Mouse (Mus musculus): Measurements from ENCODE around the gene Thg1l.

Gene Thg1l

DNA sequence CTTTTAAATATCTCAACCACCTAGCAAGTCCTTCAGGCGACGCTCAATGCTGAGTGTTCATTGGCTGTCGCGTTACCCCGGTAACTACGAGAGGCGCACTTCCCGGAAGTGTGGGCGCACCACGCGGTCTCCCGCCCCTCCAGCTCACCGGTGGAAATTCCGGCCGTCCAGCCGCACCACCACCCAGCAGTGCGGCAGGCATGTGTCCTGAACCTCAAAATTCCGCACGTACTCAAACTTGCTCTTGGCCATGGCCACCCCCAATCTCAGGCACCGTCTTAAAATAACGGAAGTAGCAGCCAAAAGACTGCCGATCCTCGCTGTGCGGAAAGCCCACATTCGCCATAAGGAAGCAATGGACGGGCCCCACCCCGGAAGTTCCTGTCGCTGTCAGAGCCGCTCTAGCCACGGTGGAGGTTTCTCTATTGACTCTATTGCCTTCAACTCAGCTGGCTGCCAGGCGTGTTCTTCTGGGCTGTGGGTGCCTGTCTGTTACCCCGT, at the start of gene Thg1l:
TSS of gene Thg1l (minus strand) at position 368 of the 501 bp plus-strand sequence.
- DNase-seq (ENCODE audit: low read depth, low spot score): peak; percentile 99

DNA sequence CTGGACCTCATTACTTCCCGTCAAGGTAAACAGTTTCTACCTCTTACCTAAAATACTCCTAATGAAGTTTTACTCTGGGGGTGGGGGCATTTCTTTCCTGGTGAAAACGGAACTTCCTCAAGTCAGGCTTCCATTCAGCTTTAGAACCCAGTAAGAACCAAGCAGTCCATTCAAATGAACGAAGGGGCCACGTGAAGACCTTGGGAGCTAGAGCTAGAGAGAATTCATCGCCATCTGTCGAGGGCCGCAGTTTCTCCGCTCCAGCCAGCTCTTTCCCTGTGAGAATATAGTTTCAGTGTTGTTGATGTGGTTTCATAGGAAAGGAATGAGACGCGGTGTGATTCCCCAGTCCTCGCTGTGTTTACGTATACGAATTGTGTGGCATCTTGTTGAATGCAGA, 36.8 kb upstream of the Thg1l start:
- DNase-seq (ENCODE audit: low read depth, low spot score): no peak

GRCm38 (mm10) chr11:45991604-45992003, 36.3 kb upstream of the Thg1l start:
- DNase-seq (ENCODE audit: low read depth, low spot score): no peak

GRCm38 (mm10) chr11:45980893-45981253, 25.6 kb upstream of the Thg1l start:
- DNase-seq (ENCODE audit: low read depth, low spot score): no peak

GRCm38 (mm10) chr11:45979946-45980892, 24.9 kb upstream of the Thg1l start, which contains the start of gene Sox30:
Gene Sox30 (plus strand): TSS chr11:45980310.
- DNase-seq (ENCODE audit: low read depth, low spot score): no peak

DNA sequence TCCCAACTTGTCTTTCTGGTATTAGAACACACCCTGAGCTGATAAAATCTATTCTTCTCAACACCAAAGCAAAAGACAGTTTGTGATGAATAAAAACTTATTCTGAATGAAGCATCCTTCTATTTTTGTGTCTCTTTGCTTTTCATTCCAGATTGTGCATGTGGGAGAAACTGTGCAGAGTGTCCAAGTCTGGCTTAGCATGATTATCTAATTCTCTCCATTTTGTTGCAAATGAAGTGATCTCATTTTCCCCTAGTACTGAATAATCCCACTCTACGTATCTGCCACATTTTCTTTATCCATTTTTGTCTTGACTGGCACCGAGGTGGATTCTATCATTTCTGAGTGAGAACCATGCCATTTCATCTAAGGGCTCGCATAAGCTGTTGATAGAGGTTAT, 20.8 kb upstream of the Thg1l start:
- DNase-seq (ENCODE audit: low read depth, low spot score): no peak

DNA sequence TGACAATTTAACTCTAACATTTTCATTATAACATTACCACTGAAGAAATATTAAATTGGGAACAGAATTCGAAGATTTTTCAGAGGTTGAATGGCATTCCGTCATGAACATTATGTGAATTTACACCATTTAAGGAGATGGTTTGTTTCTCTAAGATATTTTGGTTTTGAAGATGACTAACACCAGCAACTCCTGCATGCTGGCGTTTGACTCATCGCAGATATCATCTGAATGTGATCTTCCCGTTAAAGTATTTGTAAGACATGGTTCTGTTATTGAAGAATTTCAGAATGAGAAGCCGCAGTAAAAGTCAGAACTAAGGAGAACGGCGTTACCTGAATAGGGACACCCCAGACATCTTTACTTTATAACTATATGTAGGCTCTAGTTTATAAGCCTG, 19.2 kb upstream of the Thg1l start:
- no peak for DNase-seq (ENCODE audit: low read depth, low spot score)

- DNase-seq (ENCODE audit: low read depth, low spot score): peak; percentile 77
Measured at GRCm38 (mm10) chr11:45973635-45974034, 18.3 kb upstream of the Thg1l start.

- DNase-seq (ENCODE audit: low read depth, low spot score): no peak
Measured at GRCm38 (mm10) chr11:45968466-45968865, 13.2 kb upstream of the Thg1l start.

- DNase-seq (ENCODE audit: low read depth, low spot score): no peak
Measured at GRCm38 (mm10) chr11:45966896-45967295, 11.6 kb upstream of the Thg1l start.

DNA sequence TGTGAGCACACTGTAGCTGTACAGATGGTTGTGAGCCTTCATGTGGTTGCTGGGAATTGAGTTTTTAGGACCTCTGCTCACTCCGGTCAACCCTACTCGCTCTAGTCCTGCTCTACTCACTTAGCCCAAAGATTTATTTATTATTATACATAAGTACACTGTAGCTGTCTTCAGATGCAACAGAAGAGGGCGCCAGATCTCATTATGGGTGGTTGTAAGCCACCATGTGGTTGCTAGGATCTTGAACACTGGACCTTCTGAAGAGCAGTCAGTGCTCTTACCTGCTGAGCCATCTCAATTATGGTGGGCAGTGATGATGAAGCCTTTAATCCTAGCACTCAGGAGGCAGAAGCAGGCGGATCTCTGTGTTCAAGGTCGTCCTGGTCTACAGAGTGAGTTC, 4.7 kb upstream of the Thg1l start:
- DNase-seq (ENCODE audit: low read depth, low spot score): peak; percentile 59

- peak; percentile 72 for DNase-seq (ENCODE audit: low read depth, low spot score)
Measured at GRCm38 (mm10) chr11:45959598-45959997, 4.3 kb upstream of the Thg1l start.

DNA sequence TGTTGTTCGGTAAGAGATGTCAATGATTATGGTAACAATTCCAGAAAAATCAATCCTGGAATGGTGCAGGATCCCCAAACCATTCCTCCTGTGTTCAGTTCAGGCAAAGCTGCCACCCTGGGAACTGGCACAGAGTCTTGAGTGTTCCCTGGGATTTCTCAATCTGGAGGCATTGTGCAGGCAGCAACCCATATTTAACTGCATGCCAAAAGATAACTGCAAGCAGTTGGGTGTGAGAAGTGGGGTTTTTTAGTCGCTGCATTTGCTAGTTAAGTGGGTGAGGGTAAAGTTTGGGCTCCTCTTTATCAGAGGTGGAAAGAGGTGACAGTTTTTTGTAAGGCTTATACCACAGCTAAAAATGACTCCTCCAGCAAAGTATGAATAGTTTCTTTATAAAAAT, 7.8 kb downstream of the Thg1l start:
- no peak for DNase-seq (ENCODE audit: low read depth, low spot score)

DNA sequence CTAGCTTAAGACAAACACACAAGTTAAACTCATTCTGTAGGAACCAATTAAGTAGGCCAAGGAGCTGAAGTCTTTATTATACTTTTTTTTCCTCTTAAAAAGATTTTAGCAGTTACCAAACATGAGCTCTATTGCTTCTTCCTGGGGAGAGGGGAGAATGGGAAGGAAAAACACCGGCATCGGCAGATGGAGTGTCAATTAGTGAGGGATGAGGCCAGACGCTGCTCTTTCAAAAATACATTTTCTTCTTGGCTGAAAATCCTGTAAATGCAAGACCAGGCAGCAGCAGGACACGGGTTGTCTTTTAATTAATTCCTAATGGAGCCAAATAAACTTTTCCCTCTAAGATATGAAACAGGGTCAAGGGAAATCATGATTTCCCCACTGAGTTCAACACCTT, 8.5 kb downstream of the Thg1l start:
- DNase-seq (ENCODE audit: low read depth, low spot score): no peak

DNA sequence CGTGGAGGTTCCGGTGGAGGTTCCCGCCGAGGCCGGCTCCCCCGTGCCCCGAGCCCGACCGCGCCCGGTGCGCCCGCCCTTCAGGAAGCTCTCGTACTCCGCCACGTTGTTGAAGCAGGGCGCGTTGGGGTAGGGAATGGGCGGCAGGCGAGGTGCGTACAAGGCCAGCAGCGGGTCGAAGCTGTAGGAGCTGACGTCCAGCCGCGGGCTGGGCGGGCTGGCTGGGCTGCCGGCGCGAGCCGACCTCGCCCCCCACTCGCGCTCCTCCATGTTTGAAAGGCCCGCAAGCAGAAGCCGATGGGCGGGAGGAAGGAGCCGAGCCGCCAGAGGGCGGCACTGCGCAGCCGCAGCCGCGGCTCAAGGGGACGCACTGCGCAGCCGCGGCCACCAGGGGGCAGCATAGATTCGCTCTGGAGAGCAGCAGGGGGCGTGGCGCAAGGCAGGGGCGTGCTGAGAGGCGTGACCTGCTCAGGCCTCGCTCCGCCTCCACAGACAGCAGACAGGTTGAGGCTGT, 10.6 kb downstream of the Thg1l start, which contains the start of gene Lsm11:
TSS of gene Lsm11 (minus strand) at position 293 of the 514 bp plus-strand sequence.
- DNase-seq (ENCODE audit: low read depth, low spot score): peak; percentile 97

GRCm38 (mm10) chr11:45943891-45944642, 11.2 kb downstream of the Thg1l start:
- peak; percentile 59 for DNase-seq (ENCODE audit: low read depth, low spot score)

DNA sequence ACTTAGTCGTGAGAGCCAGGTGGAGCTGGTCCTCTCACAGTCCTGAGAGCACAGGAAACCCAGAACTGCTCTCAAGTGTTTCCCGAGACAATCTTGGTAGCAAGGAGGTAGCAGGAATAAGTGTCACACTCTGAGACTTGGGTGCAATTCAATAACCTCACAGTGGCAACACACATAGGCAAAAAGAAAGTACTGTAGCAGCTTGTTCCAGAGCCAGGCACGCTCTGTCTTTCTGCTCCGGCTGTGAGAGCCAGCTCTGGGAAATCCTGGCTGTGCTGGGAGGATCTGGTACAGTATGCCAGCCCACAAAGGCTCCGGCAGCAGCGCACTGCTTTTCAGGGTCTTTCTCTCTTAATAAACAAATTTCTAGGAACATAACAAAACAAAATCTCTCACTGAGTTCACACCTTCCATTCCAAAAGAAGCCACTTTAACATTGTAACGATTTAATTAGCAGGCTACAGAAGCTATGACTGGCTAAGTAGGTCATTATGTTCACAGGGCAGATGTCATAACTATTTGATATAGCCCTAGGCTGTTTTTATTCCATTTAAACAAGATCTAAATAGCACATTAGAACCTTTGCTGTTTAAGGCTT, 12.1 kb downstream of the Thg1l start:
- no peak for DNase-seq (ENCODE audit: low read depth, low spot score)

- no peak for DNase-seq (ENCODE audit: low read depth, low spot score)
Measured at GRCm38 (mm10) chr11:45942281-45942680, 13.0 kb downstream of the Thg1l start.

DNA sequence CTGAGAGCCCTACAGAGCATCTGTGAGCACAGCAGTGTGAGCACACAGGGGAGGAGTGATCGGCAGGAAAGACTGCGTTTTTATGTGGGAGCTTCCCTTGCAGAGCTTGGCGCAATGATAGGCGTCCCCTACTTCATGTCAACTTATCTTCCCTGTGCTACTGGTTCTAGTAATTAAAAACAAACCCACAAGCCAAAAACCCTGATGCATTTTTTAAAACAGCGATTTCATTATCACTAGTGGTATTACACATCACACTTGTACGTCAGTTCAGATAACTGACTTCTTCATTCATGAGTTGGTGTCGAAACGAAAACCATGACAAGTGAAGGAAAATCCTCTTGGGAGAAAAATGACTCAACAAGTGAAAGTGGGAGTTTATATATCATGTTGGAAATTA, 16.4 kb downstream of the Thg1l start:
- no peak for DNase-seq (ENCODE audit: low read depth, low spot score)

GRCm38 (mm10) chr11:45937478-45937877, 17.8 kb downstream of the Thg1l start:
- DNase-seq (ENCODE audit: low read depth, low spot score): no peak

- DNase-seq (ENCODE audit: low read depth, low spot score): no peak
Measured at GRCm38 (mm10) chr11:45932771-45933170, 22.5 kb downstream of the Thg1l start.

DNA sequence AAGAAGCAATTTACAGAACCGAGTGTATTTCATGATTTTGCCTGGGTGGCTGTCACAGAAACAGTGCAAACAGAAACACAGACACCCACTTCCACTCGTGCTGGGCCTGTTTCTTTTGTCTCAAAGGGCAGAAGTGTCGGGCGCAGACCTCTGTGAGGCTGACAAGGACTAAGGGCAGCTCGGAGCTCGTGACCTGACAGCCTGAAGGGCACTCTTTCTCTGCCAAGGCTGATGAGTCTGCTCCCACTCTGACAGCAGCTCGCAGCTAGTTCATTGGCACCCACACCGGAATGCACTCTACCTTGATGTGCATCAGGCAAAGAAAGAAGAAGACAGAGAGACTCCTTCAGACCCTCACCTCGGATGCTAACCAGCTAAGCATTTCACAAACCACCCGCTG, 25.8 kb downstream of the Thg1l start:
- DNase-seq (ENCODE audit: low read depth, low spot score): no peak
